Mouse (Mus musculus) heart, embryonic 13.5 days (tissue): ENCODE data around the gene Cd302. TPM values are rescaled to one million over a fixed set of nuclear protein-coding genes. Genes with fewer than 3 reads are reported as not detected.

Source experiments
- ATAC-seq: fragments of 200-750 bp; cut with Nextera tagmentation; 2 replicates; pipeline ENCODE4 v1.8.0; 2017; ENCODE audit warnings: moderate TSS enrichment; ENCODE audit not compliant: insufficient number of reproducible peaks, low FRiP score, low TSS enrichment; ENCODE audit errors: extremely low read depth
- H3K27ac ChIP-seq: fragments of 300-500 bp; sonication (generic); replicated peaks from 2 replicates; pipeline ENCODE4 v1.5.1; 2015; ENCODE audit warnings: moderate library complexity, mild to moderate bottlenecking, inconsistent platforms
- H3K27me3 ChIP-seq: fragments of 300-500 bp; sonication (generic); replicated peaks from 2 replicates; pipeline ENCODE4 v1.6.1; 2015; ENCODE audit warnings: mild to moderate bottlenecking, inconsistent platforms
- H3K36me3 ChIP-seq: fragments of 300-500 bp; sonication (generic); 2 replicates; pipeline ENCODE4 v1.6.1; 2015; ENCODE audit warnings: mild to moderate bottlenecking, inconsistent platforms
- H3K4me1 ChIP-seq: fragments of 300-500 bp; sonication (generic); 2 replicates; pipeline ENCODE4 v1.6.1; 2015; ENCODE audit warnings: inconsistent platforms
- H3K4me2 ChIP-seq: fragments of 300-500 bp; sonication (generic); 2 replicates; pipeline ENCODE4 v1.6.1; 2015; ENCODE audit warnings: inconsistent platforms, mild to moderate bottlenecking, moderate library complexity
- H3K4me3 ChIP-seq: fragments of 300-500 bp; sonication (generic); 2 replicates; pipeline ENCODE4 v1.5.1; 2015; ENCODE audit warnings: moderate library complexity, mild to moderate bottlenecking, inconsistent platforms
- H3K9ac ChIP-seq: fragments of 300-500 bp; sonication (generic); 2 replicates; pipeline ENCODE4 v1.6.1; 2015; ENCODE audit warnings: inconsistent platforms, mild to moderate bottlenecking, moderate library complexity
- H3K9me3 ChIP-seq: fragments of 300-500 bp; sonication (generic); 2 replicates; pipeline ENCODE4 v1.6.1; 2016; ENCODE audit warnings: inconsistent platforms
- WGBS: fragments of 180-500 bp; shearing (Covaris S2); methylation state at CpG from one replicate; pipeline ENCODE4 v1.1.7; 2015; ENCODE audit warnings: mixed read lengths; 5-methylcytosine and 5-hydroxymethylcytosine counted together
- polyA plus RNA-seq: library from polyadenylated mRNA; unstranded; fragments of >200 nt; fragmentation: Nextera tagmentation; extraction: Ambion mirVana; gene quantifications from 2 replicates; pipeline ENCODE4 v1.2.1, GENCODE M21; 2015

The Cd302 gene
- polyA plus RNA-seq, 1 experiment from 2014 or later = 21.3 TPM

DNA sequence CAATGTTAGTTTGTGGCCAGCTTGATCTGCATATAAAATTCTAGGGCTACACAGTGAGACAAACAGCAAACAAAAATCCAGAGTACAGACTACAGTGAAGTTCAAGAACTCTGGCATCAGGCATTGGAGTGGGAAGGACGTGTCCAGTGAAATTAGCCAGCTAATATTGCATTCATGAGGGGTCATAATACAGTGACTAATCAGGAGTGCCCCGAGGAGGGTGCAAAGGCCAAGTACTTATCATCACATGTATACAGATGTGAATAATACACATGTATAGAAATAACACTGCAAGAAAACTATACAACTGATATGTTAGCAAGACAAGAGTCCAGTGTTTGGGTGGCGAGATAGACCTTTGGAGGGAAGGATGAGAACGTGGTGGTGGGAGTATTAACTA, 31.5 kb downstream of the Cd302 start:
- 69% methylated on average over 4 of the region's 4 CpGs for WGBS

DNA sequence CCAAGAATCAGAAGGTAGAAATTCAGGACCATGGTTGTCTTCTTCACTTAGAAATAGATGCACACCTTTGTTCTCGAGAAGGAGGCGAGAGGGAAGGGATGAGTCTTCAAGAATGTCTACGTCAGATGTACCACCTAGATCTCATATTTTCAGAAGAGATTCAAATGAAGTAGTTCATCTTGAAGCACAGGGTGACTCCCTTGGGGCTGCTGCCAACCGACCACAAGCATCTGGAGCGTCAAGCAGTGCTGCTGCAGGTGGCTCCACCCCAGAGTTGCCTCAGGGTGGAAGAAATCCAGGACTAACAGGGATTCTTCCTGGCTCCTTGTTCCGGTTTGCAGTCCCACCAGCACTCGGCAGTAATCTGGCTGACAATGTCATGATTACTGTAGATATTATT, 49.8 kb downstream of the Cd302 start:
- Histone ChIP-seq H3K36me3 (peaks cover 89% of the 10 kb centered on the region), H3K4me1 (peaks cover 26% of the 10 kb centered on the region), H3K4me2 (no peak overlapping the region), H3K4me3 (no peak overlapping the region), H3K9ac (no peak overlapping the region), H3K27ac (no peak overlapping the region), H3K27me3 (no peaks in the 10 kb centered on the region), H3K9me3 (no peaks in the 10 kb centered on the region)
- ATAC-seq = no peak
- WGBS = 79% methylated on average over 7 of the region's 7 CpGs

More for the DNA sequence above, 31.5 kb downstream of the Cd302 start:
- H3K27ac ChIP-seq = no peak overlapping the region
- H3K4me3 ChIP-seq = no peak overlapping the region
- no peak overlapping the region for H3K4me2 ChIP-seq
- H3K27me3 ChIP-seq = no peaks in the 10 kb centered on the region
- no peak for ATAC-seq
- no peaks in the 10 kb centered on the region for H3K9me3 ChIP-seq
- no peak overlapping the region for H3K9ac ChIP-seq
- H3K4me1 ChIP-seq = no peaks in the 10 kb centered on the region
- peaks cover 42% of the 10 kb centered on the region for H3K36me3 ChIP-seq

DNA sequence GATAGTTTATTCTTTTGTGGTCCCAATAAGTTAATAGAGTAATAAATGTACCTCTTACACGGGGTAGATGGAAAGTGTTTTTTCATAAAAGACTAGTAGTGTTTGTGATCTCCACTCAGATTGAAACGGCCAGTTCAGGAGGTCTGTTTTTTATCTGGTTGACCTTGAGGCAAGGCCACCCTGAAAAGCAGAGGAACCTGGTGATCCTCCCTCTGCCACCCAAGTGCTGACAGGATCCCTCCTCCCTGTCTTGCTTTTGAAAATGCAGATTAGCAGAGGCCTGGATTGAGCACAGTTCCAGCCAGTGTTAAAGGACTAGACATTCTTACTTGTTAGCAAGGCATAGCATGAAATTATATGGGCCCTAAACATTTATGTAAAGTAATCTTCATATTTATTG, 51.1 kb downstream of the Cd302 start:
- no peaks in the 10 kb centered on the region for H3K9me3 ChIP-seq
- WGBS = 17% methylated on average over 2 of the region's 2 CpGs
- no peak overlapping the region for H3K9ac ChIP-seq
- ATAC-seq = no peak; the same call in 1 of the 2 replicates
- peak overlapping the region; percentile 84 for H3K27ac ChIP-seq
- no peak overlapping the region for H3K4me2 ChIP-seq
- no peaks in the 10 kb centered on the region for H3K27me3 ChIP-seq
- no peak overlapping the region for H3K4me3 ChIP-seq
- peaks cover 79% of the 10 kb centered on the region for H3K36me3 ChIP-seq
- peaks cover 29% of the 10 kb centered on the region for H3K4me1 ChIP-seq

DNA sequence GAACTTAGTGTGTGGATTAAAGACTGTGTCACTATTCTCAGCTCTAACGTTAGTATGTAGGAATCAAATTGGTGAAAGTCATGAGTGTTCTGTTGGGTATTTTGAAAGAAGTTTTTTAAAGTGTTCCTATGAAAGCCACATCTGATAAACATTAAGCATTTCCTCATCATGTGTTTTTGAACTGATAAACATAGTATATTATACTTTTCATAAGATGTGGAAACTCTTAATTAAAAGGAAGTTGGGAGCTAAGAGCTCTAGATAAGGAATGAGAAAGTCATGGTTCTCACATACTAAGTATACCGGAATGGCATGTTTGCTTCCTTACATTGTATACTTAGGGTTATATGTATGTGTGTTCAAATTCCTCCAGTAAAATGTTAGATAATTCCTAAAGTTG, 53.9 kb downstream of the Cd302 start:
- H3K9ac ChIP-seq = no peak overlapping the region
- H3K27me3 ChIP-seq = no peaks in the 10 kb centered on the region
- no peaks in the 10 kb centered on the region for H3K9me3 ChIP-seq
- no peak overlapping the region for H3K27ac ChIP-seq
- H3K4me1 ChIP-seq = peaks cover 34% of the 10 kb centered on the region
- no peak for ATAC-seq
- no peak overlapping the region for H3K4me3 ChIP-seq
- no peak overlapping the region for H3K4me2 ChIP-seq
- peaks cover 61% of the 10 kb centered on the region for H3K36me3 ChIP-seq
- WGBS = 79% methylated on average over 2 of the region's 2 CpGs

DNA sequence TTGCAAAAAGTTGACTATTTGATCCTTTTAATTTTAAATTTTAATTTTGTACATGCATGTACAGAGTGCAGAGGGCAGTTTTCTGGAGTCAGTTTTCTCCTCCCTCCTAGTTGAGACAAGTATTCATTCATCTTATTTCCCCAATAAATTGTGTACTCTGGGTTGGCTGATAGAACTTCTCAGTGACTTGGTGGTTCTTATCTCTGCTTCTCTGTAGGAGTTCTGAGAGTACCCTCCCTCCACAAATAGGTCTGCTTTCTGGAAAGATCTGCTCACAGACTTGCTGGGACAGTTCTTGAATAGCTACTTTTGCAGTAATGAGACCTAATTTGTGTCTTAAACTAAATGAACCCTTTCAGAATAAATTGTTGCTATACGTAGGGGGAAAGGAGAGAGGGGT, 55.8 kb downstream of the Cd302 start:
- no peak overlapping the region for H3K4me3 ChIP-seq
- H3K27ac ChIP-seq = no peak overlapping the region
- peaks cover 45% of the 10 kb centered on the region for H3K36me3 ChIP-seq
- no peaks in the 10 kb centered on the region for H3K9me3 ChIP-seq
- H3K9ac ChIP-seq = no peak overlapping the region
- 82% methylated on average over 1 of the region's 1 CpGs for WGBS
- H3K27me3 ChIP-seq = no peaks in the 10 kb centered on the region
- ATAC-seq = no peak
- peaks cover 30% of the 10 kb centered on the region for H3K4me1 ChIP-seq
- no peak overlapping the region for H3K4me2 ChIP-seq

DNA sequence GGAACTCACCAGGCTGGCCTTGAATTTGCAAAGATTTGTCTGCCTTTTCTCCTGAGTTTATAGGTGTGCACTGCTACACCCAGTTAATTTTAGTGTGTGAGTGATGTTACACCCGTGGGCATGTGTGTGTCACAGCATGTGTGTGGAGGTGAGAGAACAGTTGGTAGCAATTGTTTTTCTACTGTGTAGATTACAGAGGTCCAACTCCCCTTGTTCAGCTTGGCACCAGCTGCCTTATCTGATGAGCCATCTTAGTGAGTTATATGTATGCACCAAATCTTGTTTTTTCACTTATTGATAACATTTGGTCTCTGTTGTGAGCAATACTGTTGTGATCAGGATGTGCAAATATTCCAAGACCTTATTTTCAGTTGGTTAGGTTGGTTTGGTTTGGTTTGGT, 60.8 kb downstream of the Cd302 start:
- 78% methylated on average over 1 of the region's 1 CpGs for WGBS
- no peak overlapping the region for H3K27ac ChIP-seq
- H3K4me3 ChIP-seq = no peak overlapping the region
- ATAC-seq = no peak
- no peak overlapping the region for H3K9ac ChIP-seq
- H3K4me1 ChIP-seq = peaks cover 30% of the 10 kb centered on the region
- H3K9me3 ChIP-seq = no peaks in the 10 kb centered on the region
- H3K4me2 ChIP-seq = no peak overlapping the region
- peaks cover 13% of the 10 kb centered on the region for H3K36me3 ChIP-seq
- H3K27me3 ChIP-seq = no peaks in the 10 kb centered on the region

- Histone ChIP-seq H3K4me3 (no peak overlapping the region), H3K9me3 (no peaks in the 10 kb centered on the region), H3K9ac (no peak overlapping the region), H3K4me2 (no peak overlapping the region), H3K27me3 (no peaks in the 10 kb centered on the region), H3K36me3 (peaks cover 13% of the 10 kb centered on the region), H3K27ac (no peak overlapping the region), H3K4me1 (peaks cover 35% of the 10 kb centered on the region)
- ATAC-seq = no peak
- WGBS = 85% methylated on average over 2 of the region's 2 CpGs
These were observed 62.3 kb downstream of the Cd302 start for GRCm38 (mm10) chr2:60221954-60222353.

DNA sequence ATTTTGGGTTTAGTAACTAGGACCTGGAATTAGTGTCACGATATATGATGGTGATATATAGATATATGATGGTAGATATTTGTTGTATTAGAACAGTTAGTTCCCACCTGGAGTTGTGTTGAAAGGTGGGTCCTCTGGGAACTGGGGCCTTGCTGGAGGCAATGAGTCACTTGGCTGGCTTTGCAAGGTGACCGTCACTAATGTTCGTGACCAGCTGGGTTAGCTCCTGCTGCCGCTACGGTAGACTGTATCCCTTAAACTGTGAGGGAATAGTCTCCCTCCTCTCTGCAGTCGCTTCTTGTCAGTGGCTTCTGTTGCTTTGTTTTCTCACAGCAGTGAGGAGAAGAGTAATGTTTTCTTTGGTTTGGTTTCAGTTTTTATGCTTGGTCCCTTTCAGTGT, 63.1 kb downstream of the Cd302 start:
- Histone ChIP-seq H3K9me3 (no peaks in the 10 kb centered on the region), H3K9ac (0 out of 2 replicates have a peak overlapping the region, but pooled peaks have one; percentile 28), H3K27ac (no peak overlapping the region), H3K4me3 (no peak overlapping the region), H3K4me2 (peak overlapping the region; percentile 29), H3K4me1 (peaks cover 42% of the 10 kb centered on the region), H3K27me3 (no peaks in the 10 kb centered on the region), H3K36me3 (peaks cover 9% of the 10 kb centered on the region)
- no peak for ATAC-seq
- 42% methylated on average over 6 of the region's 6 CpGs for WGBS

- peaks cover 26% of the 10 kb centered on the region for H3K36me3 ChIP-seq
- H3K4me2 ChIP-seq = no peak overlapping the region
These were observed 66.7 kb downstream of the Cd302 start for GRCm38 (mm10) chr2:60217620-60218019.

GRCm38 (mm10) chr2:60216547-60217153, 67.6 kb downstream of the Cd302 start:
- Histone ChIP-seq H3K9ac (no peak overlapping the region), H3K4me1 (peaks cover 77% of the 10 kb centered on the region), H3K27ac (0 out of 2 replicates have a peak overlapping the region, but pooled peaks have one; percentile 33), H3K4me3 (no peak overlapping the region), H3K27me3 (no peaks in the 10 kb centered on the region), H3K9me3 (no peaks in the 10 kb centered on the region), H3K36me3 (peaks cover 31% of the 10 kb centered on the region), H3K4me2 (no peak overlapping the region)
- WGBS = 79% methylated on average over 4 of the region's 4 CpGs
- ATAC-seq = no peak

More at GRCm38 (mm10) chr2:60217620-60218019, 66.7 kb downstream of the Cd302 start:
- H3K4me1 ChIP-seq = peaks cover 68% of the 10 kb centered on the region
- H3K9me3 ChIP-seq = no peaks in the 10 kb centered on the region
- WGBS = 59% methylated on average over 6 of the region's 6 CpGs
- ATAC-seq = no peak
- H3K4me3 ChIP-seq = no peak overlapping the region
- H3K27ac ChIP-seq = peak overlapping the region; percentile 33; the same call in 1 of the 2 replicates
- no peak overlapping the region for H3K9ac ChIP-seq
- no peaks in the 10 kb centered on the region for H3K27me3 ChIP-seq

DNA sequence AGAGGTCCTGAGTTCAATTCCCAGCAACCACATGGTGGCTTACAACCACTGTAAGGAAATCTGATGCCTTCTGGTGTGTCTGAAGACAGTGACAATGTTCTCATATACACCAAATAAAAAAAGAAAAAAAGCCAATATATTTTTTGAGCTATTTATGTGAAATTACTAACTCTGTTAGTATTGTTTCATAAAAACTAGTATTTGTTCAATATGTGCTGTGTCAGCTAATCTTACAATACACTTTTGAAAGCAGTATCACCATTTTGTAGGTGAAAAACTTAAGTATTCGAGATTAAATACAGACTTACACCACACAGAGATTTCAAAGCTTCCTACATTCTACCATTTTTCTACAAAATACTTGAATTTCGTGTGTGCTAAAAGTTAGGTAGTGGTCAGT, 69.6 kb downstream of the Cd302 start:
- Histone ChIP-seq H3K9me3 (no peaks in the 10 kb centered on the region), H3K4me2 (no peak overlapping the region), H3K36me3 (peaks cover 38% of the 10 kb centered on the region), H3K4me1 (peaks cover 74% of the 10 kb centered on the region), H3K9ac (no peak overlapping the region), H3K27me3 (no peaks in the 10 kb centered on the region), H3K4me3 (no peak overlapping the region), H3K27ac (no peak overlapping the region)
- no peak for ATAC-seq
- 85% methylated on average over 2 of the region's 2 CpGs for WGBS

GRCm38 (mm10) chr2:60212488-60212887, 71.8 kb downstream of the Cd302 start:
- Histone ChIP-seq H3K9ac (no peak overlapping the region), H3K27me3 (no peaks in the 10 kb centered on the region), H3K9me3 (no peaks in the 10 kb centered on the region), H3K4me3 (no peak overlapping the region), H3K27ac (no peak overlapping the region), H3K4me1 (peaks cover 70% of the 10 kb centered on the region), H3K36me3 (peaks cover 34% of the 10 kb centered on the region), H3K4me2 (peak overlapping the region; percentile 26; the same call in 1 of the 2 replicates)
- no peak for ATAC-seq
